Mouse (Mus musculus) G1E-ER4 (cell line): ENCODE measurements around the gene Srcin1. TPM values are rescaled to one million over a fixed set of nuclear protein-coding genes. Genes with fewer than 3 reads are reported as not detected.

Experiments used
- GATA1 ChIP-seq: IDR thresholded peaks from one replicate; pipeline ENCODE4 v1.8.0; 2012; ENCODE audit warnings: low read length, inconsistent platforms
- polyA plus RNA-seq: library from polyadenylated mRNA; stranded (reverse); fragments of >175 nt; gene quantifications from 2 replicates; pipeline ENCODE4 v1.2.3, GENCODE M21; 2012

The Srcin1 gene
- polyA plus RNA-seq, 1 experiment = 0.18 TPM

GRCm38 (mm10) chr11:97545808-97546560 is 30.0 kb downstream of the Srcin1 start:
- TF ChIP-seq GATA1 = no peak

- TF ChIP-seq GATA1 = no peak
Observed at GRCm38 (mm10) chr11:97543883-97544282, 32.1 kb downstream of the Srcin1 start.

- TF ChIP-seq GATA1 = no peak
Observed at GRCm38 (mm10) chr11:97543181-97543733, 32.7 kb downstream of the Srcin1 start.

- no peak for TF ChIP-seq GATA1
Observed at GRCm38 (mm10) chr11:97542171-97543150, 33.5 kb downstream of the Srcin1 start.

- no peak for TF ChIP-seq GATA1
Observed at GRCm38 (mm10) chr11:97540604-97541003, 35.4 kb downstream of the Srcin1 start.

GRCm38 (mm10) chr11:97540136-97540535 is 35.9 kb downstream of the Srcin1 start:
- TF ChIP-seq GATA1 = no peak

GRCm38 (mm10) chr11:97539622-97540021 is 36.4 kb downstream of the Srcin1 start:
- TF ChIP-seq GATA1 = no peak

- TF ChIP-seq GATA1 = no peak
Observed at GRCm38 (mm10) chr11:97537580-97538089, 38.4 kb downstream of the Srcin1 start.

- TF ChIP-seq GATA1 = no peak
Observed at GRCm38 (mm10) chr11:97536835-97537579, 39.0 kb downstream of the Srcin1 start.

- no peak for TF ChIP-seq GATA1
Observed at GRCm38 (mm10) chr11:97536083-97536747, 39.8 kb downstream of the Srcin1 start.

- TF ChIP-seq GATA1 = no peak
Observed at GRCm38 (mm10) chr11:97535660-97536059, 40.3 kb downstream of the Srcin1 start.

- TF ChIP-seq GATA1 = no peak
Observed at GRCm38 (mm10) chr11:97535308-97535630, 40.7 kb downstream of the Srcin1 start.

GRCm38 (mm10) chr11:97534442-97535307 is 41.3 kb downstream of the Srcin1 start:
- TF ChIP-seq GATA1 = no peak

GRCm38 (mm10) chr11:97533653-97534052 is 42.3 kb downstream of the Srcin1 start:
- no peak for TF ChIP-seq GATA1
